ENCODE assay signal across 10 mouse cellular contexts in genomic region chr8:123753604-123754375, GRCm38 (mm10). TPM values are rescaled to one million over a fixed set of nuclear protein-coding genes. Genes with fewer than 3 reads are reported as not detected.
DNase-seq lines count a peak whose midpoint lies in the region; ATAC-seq and TF ChIP-seq lines count a peak whose summit lies in the region.
"Had no signal": no experiment of that assay in that cellular context is flagged by ENCODE, and none has a peak within 500 bp of the region (broad histone marks: within the 10 kb centered on the region; RNA-seq: fewer than 3 reads in every experiment).

No protein-coding gene starts in this region.

- ATAC-seq in frontal cortex, adult (ENCODE audit: low TSS enrichment): peak; percentile 32; the same call in 1 of the 2 replicates
- ATAC-seq in forebrain, embryonic 16.5 days: peak; percentile 51
- ATAC-seq in midbrain, embryonic 11.5 days (ENCODE audit: low FRiP score): peak; percentile 74

- H3K27ac ChIP-seq in forebrain, embryonic 16.5 days (ENCODE audit: low read length): peak overlapping the region; percentile 48; the same call in 1 of the 2 replicates
- H3K27ac ChIP-seq in midbrain, embryonic 11.5 days (ENCODE audit: low read depth, low read length): peak overlapping the region; percentile 25; the same call in 1 of the 2 replicates

- peak overlapping the region; percentile 32 for H3K4me2 ChIP-seq in forebrain, embryonic 16.5 days (ENCODE audit: low read length)
- H3K4me2 ChIP-seq in midbrain, embryonic 11.5 days: peak overlapping the region; percentile 30

- H3K4me3 ChIP-seq in E14TG2a.4 (replicated peaks; ENCODE audit: low read length): peak overlapping the region; percentile 57
- no peak overlapping the region for H3K4me3 ChIP-seq in forebrain, embryonic 16.5 days (replicated peaks; ENCODE audit: low read length)
- H3K4me3 ChIP-seq in midbrain, embryonic 11.5 days (ENCODE audit: low read depth, low read length): no peak overlapping the region; the same call in 1 of the 2 replicates

- TF ChIP-seq CTCF in E14TG2a.4 (conservative IDR thresholded peaks at IDR 0.05; ENCODE audit: low read length): no peak

- H3K9me3 ChIP-seq in E14TG2a.4 (ENCODE audit: low read length): no peaks in the 10 kb centered on the region
- H3K9me3 ChIP-seq in forebrain, embryonic 16.5 days (ENCODE audit: control insufficient read depth, low read length): no peaks in the 10 kb centered on the region
- H3K9me3 ChIP-seq in midbrain, embryonic 11.5 days (ENCODE audit: control insufficient read depth, low read length): no peaks in the 10 kb centered on the region

- H3K4me1 ChIP-seq in E14TG2a.4 (replicated peaks; ENCODE audit: low read depth, low read length): peaks cover 79% of the 10 kb centered on the region
- peaks cover 18% of the 10 kb centered on the region for H3K4me1 ChIP-seq in forebrain, embryonic 16.5 days (replicated peaks; ENCODE audit: control insufficient read depth, insufficient read depth, low read length)
- H3K4me1 ChIP-seq in midbrain, embryonic 11.5 days (ENCODE audit: control insufficient read depth, insufficient read depth, low read length): peaks cover 23% of the 10 kb centered on the region

- no peak for DNase-seq in frontal cortex, postnatal 36 days (ENCODE audit: low spot score in 2 of 2)
- DNase-seq in midbrain, embryonic 11.5 days (ENCODE audit: low spot score, missing footprints): peak; percentile 89
- DNase-seq in thymus, adult 18-20 months: no peak
- no peak for DNase-seq in B cell, adult 2 months
- no peak for DNase-seq in urinary bladder, postnatal 25 days (ENCODE audit: low spot score)
- DNase-seq: cerebellum, adult 18-20 months; kidney, postnatal 36 days had no signal

- 3% methylated on average over 18 of the region's 18 CpGs for WGBS in forebrain, embryonic 16.5 days
- 9% methylated on average over 18 of the region's 18 CpGs for WGBS in midbrain, embryonic 11.5 days

- no peaks in the 10 kb centered on the region for H3K27me3 ChIP-seq in E14TG2a.4 (ENCODE audit: insufficient read depth, low read length)
- no peaks in the 10 kb centered on the region for H3K27me3 ChIP-seq in forebrain, embryonic 16.5 days (replicated peaks; ENCODE audit: control insufficient read depth, insufficient read depth, low read length)
- no peaks in the 10 kb centered on the region for H3K27me3 ChIP-seq in midbrain, embryonic 11.5 days (ENCODE audit: control insufficient read depth, insufficient read depth, low read length)

- H3K36me3 ChIP-seq in E14TG2a.4 (ENCODE audit: insufficient read depth, low read length): no peaks in the 10 kb centered on the region
- no peaks in the 10 kb centered on the region for H3K36me3 ChIP-seq in forebrain, embryonic 16.5 days (ENCODE audit: control insufficient read depth, insufficient read depth)
- no peaks in the 10 kb centered on the region for H3K36me3 ChIP-seq in midbrain, embryonic 11.5 days (ENCODE audit: control insufficient read depth, insufficient read depth, low read length)

- H3K9ac ChIP-seq in forebrain, embryonic 16.5 days (replicated peaks; ENCODE audit: low read depth, low read length): peak overlapping the region; percentile 20; the same call in 1 of the 2 replicates
- H3K9ac ChIP-seq in midbrain, embryonic 11.5 days (ENCODE audit: low read length): peak overlapping the region; percentile 4; the same call in 1 of the 2 replicates

RNA-seq across cellular contexts. Expression of gene Rab4a, which starts 52.0 kb away (rescaled TPM):
- polyA plus RNA-seq in forebrain, embryonic 16.5 days (2015; fragmentation: Nextera tagmentation; extraction: Ambion mirVana): 82.6 and 83.8 TPM in 2 replicates
- 58.8 and 61.2 TPM in 2 replicates for polyA plus RNA-seq in midbrain, embryonic 11.5 days (2014; fragmentation: Nextera tagmentation; extraction: Ambion mirVana)
